Mouse (Mus musculus) lung, adult 2 months (tissue): ENCODE data around the gene Zfp385b. TPM values are rescaled to one million over a fixed set of nuclear protein-coding genes. Genes with fewer than 3 reads are reported as not detected.

Experiments used
- DNase-seq: peaks from one replicate; pipeline ENCODE4 v3.0.0; 2022
- H3K4me1 ChIP-seq: fragments of 200-500 bp; 2 replicates; pipeline ENCODE4 v1.6.1; 2011; ENCODE audit warnings: low read length; ENCODE audit not compliant: control insufficient read depth, insufficient read depth
- H3K4me3 ChIP-seq: fragments of 200-500 bp; replicated peaks from 2 replicates; pipeline ENCODE3; 2011; ENCODE audit warnings: low read depth, mild to moderate bottlenecking, control low read depth, low read length; ENCODE audit errors: extremely low read depth
- CTCF ChIP-seq: fragments of 200-500 bp; IDR thresholded peaks from 2 replicates; pipeline ENCODE4 v1.5.1; 2011; ENCODE audit warnings: mild to moderate bottlenecking, low read length, control low read depth; ENCODE audit not compliant: insufficient read depth
- POLR2A ChIP-seq: fragments of 200-500 bp; IDR thresholded peaks from 2 replicates; pipeline ENCODE4 v1.6.1; 2011; ENCODE audit warnings: low read depth, mild to moderate bottlenecking, control low read depth, low read length, borderline replicate concordance; ENCODE audit errors: extremely low read depth
- WGBS: fragments of 180-500 bp; shearing (Covaris S2); methylation state at CpG from one replicate; pipeline ENCODE4 v1.1.7; 2018; 5-methylcytosine and 5-hydroxymethylcytosine counted together
- polyA plus RNA-seq: library from polyadenylated mRNA; depleted of rRNA; stranded (reverse); fragments of >200 nt; gene quantifications from 2 replicates; pipeline ENCODE4 v1.2.3, GENCODE M21; 2012

Gene Zfp385b
- polyA plus RNA-seq, 1 experiment = 5.2 TPM

DNA sequence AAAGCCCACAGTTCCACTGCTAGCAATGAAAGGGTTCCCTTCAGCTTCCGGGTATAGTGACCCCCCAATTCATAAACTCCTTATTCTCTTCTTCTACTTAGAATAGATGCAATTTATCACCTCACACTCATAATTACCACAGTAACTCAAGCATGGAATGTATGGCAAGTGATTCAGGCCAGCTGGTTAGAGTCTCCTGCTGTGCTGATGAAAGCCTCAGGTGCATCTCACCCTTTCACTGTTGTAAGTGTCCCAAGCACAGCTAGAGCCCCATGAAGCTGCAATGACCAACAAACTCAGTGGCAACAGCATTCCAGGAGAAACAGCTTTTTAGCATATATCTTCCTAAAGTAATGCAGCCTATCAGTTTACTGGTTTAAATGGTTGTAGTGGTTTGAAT is 235.9 kb downstream of the Zfp385b start:
- no peak for TF ChIP-seq CTCF
- TF ChIP-seq POLR2A = no peak
- WGBS = 89% methylated on average over 1 of the region's 1 CpGs
- no peaks in the 10 kb centered on the region for H3K4me1 ChIP-seq
- no peak for DNase-seq
- no peak overlapping the region for H3K4me3 ChIP-seq

DNA sequence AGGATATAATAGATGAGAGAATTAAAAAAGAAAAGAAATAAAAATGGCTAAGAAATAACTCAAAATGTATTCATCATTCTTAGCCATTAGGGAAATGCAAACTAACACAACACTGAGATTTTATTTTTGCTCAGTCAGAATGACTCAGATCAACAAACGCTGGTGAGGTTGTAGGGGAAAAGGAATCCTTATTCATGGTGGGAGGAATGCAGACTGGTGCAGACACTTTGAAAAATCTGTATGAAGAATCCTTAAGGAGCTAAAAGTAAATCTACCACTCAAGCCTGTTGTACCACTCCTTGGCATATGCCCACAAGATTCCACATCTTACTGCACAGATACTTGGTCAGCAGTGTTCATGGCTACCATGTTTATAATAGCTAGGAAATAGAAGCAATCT is 242.9 kb downstream of the Zfp385b start:
- DNase-seq = no peak
- WGBS = 67% methylated on average over 1 of the region's 1 CpGs
- TF ChIP-seq CTCF (no peak), POLR2A (no peak)
- Histone ChIP-seq H3K4me3 (no peak overlapping the region), H3K4me1 (no peaks in the 10 kb centered on the region)

- Histone ChIP-seq H3K4me3 (no peak overlapping the region), H3K4me1 (no peaks in the 10 kb centered on the region)
- DNase-seq = no peak
- WGBS = 67% methylated on average over 15 of the region's 15 CpGs
- no peak for TF ChIP-seq POLR2A
- TF ChIP-seq CTCF = no peak
These were observed 251.7 kb downstream of the Zfp385b start for GRCm38 (mm10) chr2:77567528-77568435.

DNA sequence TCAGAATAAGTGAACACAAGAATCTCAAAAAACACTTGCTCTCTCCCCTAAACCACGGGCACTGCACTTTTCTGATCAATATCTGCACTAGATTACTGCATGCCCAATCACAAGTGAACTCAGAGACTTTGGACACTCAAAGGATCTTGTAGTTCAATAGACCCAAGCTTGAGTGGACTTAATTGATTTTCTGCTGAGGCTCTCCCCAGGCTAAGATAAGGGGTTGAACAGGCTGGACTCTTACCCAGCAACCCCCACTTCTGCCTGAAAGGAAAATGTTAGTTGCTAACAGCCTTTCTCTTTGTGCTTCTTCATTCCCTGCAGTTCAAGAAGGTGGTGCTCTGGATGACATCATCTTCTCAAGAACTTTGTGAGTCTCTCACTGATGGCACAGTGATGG is 255.7 kb downstream of the Zfp385b start:
- H3K4me1 ChIP-seq = no peaks in the 10 kb centered on the region
- 40% methylated on average over 1 of the region's 1 CpGs for WGBS
- H3K4me3 ChIP-seq = no peak overlapping the region
- no peak for DNase-seq
- TF ChIP-seq CTCF = no peak
- no peak for TF ChIP-seq POLR2A

- DNase-seq = no peak
- Histone ChIP-seq H3K4me3 (no peak overlapping the region), H3K4me1 (no peaks in the 10 kb centered on the region)
- WGBS = 89% methylated on average over 5 of the region's 5 CpGs
- TF ChIP-seq POLR2A (no peak), CTCF (no peak)
These were observed 257.5 kb downstream of the Zfp385b start for GRCm38 (mm10) chr2:77561941-77562340.

GRCm38 (mm10) chr2:77556938-77557337 is 262.5 kb downstream of the Zfp385b start:
- 84% methylated on average over 4 of the region's 4 CpGs for WGBS
- no peak for TF ChIP-seq CTCF
- TF ChIP-seq POLR2A = no peak
- no peaks in the 10 kb centered on the region for H3K4me1 ChIP-seq
- H3K4me3 ChIP-seq = no peak overlapping the region
- no peak for DNase-seq

GRCm38 (mm10) chr2:77555980-77556379 is 263.5 kb downstream of the Zfp385b start:
- H3K4me1 ChIP-seq = no peaks in the 10 kb centered on the region
- DNase-seq = no peak
- TF ChIP-seq POLR2A (no peak), CTCF (no peak)
- 75% methylated on average over 7 of the region's 7 CpGs for WGBS
- H3K4me3 ChIP-seq = no peak overlapping the region

DNA sequence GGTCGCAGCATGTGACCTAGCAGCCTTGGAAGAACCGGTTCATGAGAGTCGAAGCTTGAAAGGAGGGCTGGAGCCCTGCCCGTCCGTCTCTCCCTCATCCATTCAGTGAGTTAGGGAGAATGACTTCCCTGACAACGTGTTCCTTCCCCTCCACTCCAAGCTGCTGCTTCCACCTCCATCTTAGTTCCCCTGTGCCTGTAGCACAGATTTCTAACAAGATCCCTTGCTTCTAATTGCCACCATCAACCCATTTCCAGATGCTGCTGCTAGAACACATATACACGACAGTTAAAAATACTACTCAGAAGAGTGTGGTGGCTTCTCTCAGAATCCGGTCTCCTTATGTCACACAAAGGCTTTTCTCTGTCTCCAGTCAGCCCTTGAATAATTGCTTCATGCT is 266.8 kb downstream of the Zfp385b start:
- no peak for DNase-seq
- no peak overlapping the region for H3K4me3 ChIP-seq
- no peak for TF ChIP-seq POLR2A
- no peak for TF ChIP-seq CTCF
- WGBS = 35% methylated on average over 8 of the region's 8 CpGs
- no peaks in the 10 kb centered on the region for H3K4me1 ChIP-seq

- H3K4me3 ChIP-seq = no peak overlapping the region
- H3K4me1 ChIP-seq = 0 out of 2 replicates have a peak, but pooled peaks cover 3% of the 10 kb centered on the region
- DNase-seq = no peak
- 28% methylated on average over 1 of the region's 1 CpGs for WGBS
- TF ChIP-seq POLR2A (no peak), CTCF (no peak)
These were observed 276.1 kb downstream of the Zfp385b start for GRCm38 (mm10) chr2:77543388-77543787.

- Histone ChIP-seq H3K4me3 (no peak overlapping the region), H3K4me1 (0 out of 2 replicates have a peak, but pooled peaks cover 3% of the 10 kb centered on the region)
- TF ChIP-seq POLR2A (no peak), CTCF (no peak)
- no peak for DNase-seq
- 33% methylated on average over 2 of the region's 2 CpGs for WGBS
These were observed 276.8 kb downstream of the Zfp385b start for GRCm38 (mm10) chr2:77542605-77543004.
